Mouse (Mus musculus): ENCODE results near the gene Osgin1.

The Osgin1 gene

DNA sequence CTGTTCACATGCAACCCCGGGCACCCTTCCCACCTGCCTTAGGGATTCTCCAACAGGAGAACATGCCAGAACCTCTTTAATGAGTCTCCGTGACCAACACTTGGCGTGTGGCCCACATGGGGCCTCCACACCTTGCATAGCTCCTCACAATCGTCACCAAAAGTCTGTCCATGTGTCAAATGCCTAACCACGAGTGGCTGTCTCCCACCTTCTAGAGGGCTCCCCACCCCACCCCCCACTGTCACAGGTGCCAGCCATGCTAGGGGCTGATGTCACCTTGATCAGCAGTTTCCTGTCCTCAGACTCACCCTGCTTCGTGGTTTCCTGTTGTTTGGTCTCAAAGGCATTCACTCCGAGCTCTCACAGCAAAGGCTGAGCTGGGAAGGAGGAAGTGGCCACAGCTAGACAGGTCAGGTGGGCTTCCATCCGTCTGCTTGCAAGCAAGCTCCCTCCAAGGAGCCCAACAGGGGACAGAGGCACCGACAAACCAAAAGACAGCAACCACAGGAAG is 10.2 kb upstream of the Osgin1 start:
- no peak for DNase-seq (ENCODE audit: low spot score in 2 of 2)

DNA sequence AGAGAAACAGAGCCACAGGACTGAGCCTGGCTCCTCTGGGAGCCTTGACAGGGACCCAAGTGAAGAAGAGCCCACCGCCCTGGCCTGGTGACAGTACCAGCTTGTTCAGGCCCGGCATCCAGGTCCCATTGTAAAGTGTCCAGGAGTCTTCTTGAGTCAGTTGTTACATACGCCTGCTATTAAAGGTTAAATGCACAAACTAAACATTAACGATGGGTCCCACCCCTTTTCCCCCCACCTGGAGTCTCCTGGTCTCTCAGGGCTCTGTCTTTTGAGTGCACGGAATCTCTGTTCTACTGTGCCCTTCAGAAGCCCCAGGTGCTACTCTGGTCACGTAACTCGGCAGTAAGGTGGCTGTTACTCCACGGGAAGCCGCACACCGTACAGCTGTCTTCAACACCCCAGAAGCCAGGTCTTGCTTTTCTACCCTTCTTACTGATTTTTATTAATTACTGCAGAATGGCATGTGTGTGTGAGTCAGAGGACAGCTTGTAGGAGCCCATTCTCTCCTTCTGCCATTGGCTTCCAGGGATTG is 9.7 kb upstream of the Osgin1 start:
- no peak for DNase-seq (ENCODE audit: low spot score in 2 of 2)

GRCm38 (mm10) chr8:119424740-119425139 is 9.2 kb upstream of the Osgin1 start:
- DNase-seq (ENCODE audit: low spot score in 2 of 2) = no peak

- DNase-seq (ENCODE audit: low spot score in 2 of 2) = no peak
Observed at GRCm38 (mm10) chr8:119425533-119425932, 8.4 kb upstream of the Osgin1 start.

- DNase-seq (ENCODE audit: low spot score in 2 of 2) = no peak
Observed at GRCm38 (mm10) chr8:119426069-119426735, 7.7 kb upstream of the Osgin1 start.

DNA sequence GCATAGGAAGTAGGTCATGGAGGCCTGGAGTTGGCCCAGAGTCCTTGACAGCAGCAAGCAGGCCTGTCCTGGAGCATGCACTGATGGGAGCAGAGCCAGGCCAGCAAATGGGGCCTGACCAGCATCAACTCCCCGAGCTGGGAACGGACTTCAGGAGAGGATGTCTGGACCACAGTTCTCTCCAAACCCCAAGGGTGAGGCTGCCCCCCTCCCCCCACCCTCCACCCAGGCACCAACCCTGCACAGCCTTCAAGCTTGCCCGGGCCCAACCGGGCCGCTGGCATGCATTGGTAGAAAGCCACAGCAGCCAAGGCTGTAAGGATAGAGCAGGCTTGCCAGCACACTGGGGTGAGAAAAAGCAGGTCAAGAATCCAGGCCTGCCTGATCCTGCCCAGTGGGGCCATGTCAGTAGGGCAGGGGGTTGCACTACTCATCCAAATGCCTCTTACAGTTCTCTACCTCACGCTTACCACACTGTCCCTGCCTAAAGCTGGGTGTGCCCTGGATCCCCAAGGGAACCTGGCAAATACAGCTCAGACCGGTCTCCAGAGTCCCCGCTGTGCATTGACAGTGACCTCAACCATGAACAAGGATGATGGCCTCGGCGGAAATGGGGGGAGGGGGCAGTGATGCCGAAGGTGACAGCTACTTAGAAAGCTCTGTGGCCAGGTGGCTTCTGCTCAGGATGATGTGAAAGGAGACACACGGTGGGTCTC is 6.1 kb upstream of the Osgin1 start:
- no peak for DNase-seq (ENCODE audit: low spot score in 2 of 2)

- no peak for DNase-seq (ENCODE audit: low spot score in 2 of 2)
Observed at GRCm38 (mm10) chr8:119428350-119428740, 5.6 kb upstream of the Osgin1 start.

DNA sequence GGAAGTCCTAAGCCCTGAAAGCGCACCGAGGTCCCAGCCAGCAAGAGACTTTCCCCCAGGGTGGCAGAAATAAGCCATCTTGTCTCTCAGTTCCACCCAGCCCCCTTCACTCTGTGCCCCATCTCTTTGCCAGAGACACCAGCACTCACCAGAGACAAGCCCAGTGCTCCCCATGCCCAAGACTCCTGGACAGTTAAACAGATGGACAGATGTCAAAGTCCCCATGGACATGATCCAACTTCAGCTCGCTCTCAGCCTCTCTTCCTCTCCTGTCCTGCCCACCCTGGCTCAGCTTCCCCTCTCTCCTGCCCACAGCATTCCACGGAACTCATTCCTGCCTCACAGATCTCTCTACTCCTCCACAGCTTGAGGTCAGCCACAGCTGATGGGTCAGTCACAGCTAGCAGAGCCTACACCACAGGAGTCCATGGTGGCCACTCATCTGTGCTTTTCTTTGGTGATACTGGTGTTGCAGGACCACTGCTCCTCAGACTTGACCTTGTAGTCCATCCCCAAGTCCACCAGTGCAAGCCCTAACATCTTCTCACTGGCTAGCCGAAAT is 5.1 kb upstream of the Osgin1 start:
- no peak for DNase-seq (ENCODE audit: low spot score in 2 of 2)

- DNase-seq (ENCODE audit: low spot score in 2 of 2) = no peak
Observed at GRCm38 (mm10) chr8:119429552-119429951, 4.4 kb upstream of the Osgin1 start.

- no peak for DNase-seq (ENCODE audit: low spot score in 2 of 2)
Observed at GRCm38 (mm10) chr8:119430250-119430649, 3.7 kb upstream of the Osgin1 start.

- no peak for DNase-seq (ENCODE audit: low spot score in 2 of 2)
Observed at GRCm38 (mm10) chr8:119430690-119431089, 3.2 kb upstream of the Osgin1 start.

- no peak for DNase-seq (ENCODE audit: low spot score in 2 of 2)
Observed at GRCm38 (mm10) chr8:119432372-119432771, 1.6 kb upstream of the Osgin1 start.

DNA sequence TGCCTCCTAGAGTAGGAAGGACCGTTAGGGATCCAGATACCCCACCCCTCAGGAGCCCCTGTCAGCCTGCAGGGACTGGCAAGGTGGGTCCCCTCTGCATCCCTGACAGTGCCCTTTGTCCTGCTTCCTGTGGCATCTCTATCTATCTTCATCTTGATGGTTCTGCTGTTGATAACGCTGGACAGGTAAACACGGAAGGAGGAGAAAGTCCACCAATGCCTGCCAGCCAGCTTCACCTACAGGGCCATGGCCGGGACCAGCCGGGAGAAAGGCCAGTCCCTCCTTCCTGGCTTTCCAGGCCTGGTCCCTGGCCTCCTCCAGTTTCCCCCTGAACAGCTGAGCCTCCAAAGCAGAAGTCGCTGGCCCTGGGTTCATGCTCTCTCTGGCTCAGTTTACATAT is 645 bp downstream of the Osgin1 start:
- no peak for DNase-seq (ENCODE audit: low spot score in 2 of 2)

GRCm38 (mm10) chr8:119435527-119435926 is 1.6 kb downstream of the Osgin1 start:
- DNase-seq (ENCODE audit: low spot score in 2 of 2) = no peak

- DNase-seq (ENCODE audit: low spot score in 2 of 2) = no peak
Observed at GRCm38 (mm10) chr8:119436331-119436730, 2.4 kb downstream of the Osgin1 start.

DNA sequence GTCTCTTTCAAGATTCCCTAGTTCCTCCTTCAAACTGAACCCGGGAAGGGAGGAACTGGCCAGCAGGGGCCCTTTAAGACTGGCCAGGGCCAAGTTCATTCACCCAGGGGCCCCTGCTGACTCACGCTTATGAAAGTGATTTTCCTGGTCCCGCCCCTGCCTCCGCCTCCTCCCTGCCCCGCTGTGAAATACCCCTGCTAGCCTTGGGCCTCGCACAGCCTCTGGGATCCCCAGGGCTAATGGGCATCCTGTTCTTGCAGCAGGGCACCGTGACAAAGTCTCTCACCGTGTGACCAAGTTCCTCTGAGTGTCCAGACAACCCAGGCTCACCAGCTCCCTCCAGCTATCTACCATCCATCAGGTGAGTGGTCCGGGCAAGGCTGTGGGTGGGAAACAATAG is 3.0 kb downstream of the Osgin1 start:
- DNase-seq (ENCODE audit: low spot score in 2 of 2) = no peak

- no peak for DNase-seq (ENCODE audit: low spot score in 2 of 2)
Observed at GRCm38 (mm10) chr8:119437506-119437905, 3.6 kb downstream of the Osgin1 start.

DNA sequence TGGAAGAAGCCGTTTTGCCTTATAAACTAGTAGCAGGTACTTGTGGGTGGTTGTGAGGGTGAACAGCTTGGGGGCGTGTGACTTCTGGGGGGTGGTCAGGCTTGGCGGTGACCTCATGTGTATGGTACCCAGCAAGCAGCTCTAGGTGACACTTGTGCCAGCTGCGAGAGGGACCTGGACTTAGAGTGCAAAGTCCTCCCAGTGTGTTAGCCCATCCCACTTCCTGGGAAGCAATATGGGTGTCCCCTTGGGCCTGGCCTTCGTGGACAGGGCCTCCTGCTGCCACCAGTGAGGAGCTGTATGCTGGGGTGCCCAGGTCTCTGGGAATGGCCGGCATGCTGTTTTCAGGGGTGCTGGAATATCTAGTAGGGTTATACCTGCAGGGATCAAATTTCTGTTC is 5.0 kb downstream of the Osgin1 start:
- no peak for DNase-seq (ENCODE audit: low spot score in 2 of 2)

- no peak for DNase-seq (ENCODE audit: low spot score in 2 of 2)
Observed at GRCm38 (mm10) chr8:119439424-119439823, 5.5 kb downstream of the Osgin1 start.

DNA sequence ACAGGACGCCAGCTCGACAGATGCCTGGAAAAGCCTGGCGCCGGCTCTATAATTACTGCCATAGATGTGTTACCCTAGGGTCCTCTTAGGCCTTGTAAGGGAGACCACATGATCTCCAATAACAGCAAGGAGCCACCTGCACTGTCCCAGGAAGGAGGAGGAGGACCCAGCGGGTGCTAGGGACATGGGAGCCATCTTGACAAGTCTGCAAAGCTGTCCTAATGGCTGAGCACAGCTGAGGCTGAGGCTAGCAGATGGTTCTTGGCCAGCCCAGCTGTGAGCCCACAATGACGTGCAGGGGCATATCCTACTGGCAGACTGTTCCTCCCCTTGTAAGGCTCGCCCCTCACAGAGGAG is 5.9 kb downstream of the Osgin1 start:
- DNase-seq (ENCODE audit: low spot score in 2 of 2) = no peak

GRCm38 (mm10) chr8:119440250-119440951 is 6.5 kb downstream of the Osgin1 start:
- peak in 1 of 2 experiments; percentile 43 for DNase-seq (ENCODE audit: low spot score in 2 of 2)

DNA sequence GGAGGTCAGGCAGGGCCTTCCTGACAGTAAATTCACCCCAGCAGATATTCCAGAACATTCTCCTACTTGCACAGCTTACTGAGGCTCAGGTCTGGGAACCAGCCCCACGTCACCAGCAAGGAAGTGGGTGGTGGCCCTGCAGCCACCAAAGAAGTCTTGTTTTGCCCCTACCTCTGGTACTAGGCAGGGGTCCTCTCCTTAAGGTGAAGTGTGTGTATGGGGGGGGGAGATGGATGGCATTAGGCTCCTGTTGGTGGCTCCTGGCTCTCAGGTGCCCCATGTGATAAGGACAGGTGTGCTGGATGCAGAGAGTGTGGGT is 7.0 kb downstream of the Osgin1 start:
- DNase-seq (ENCODE audit: low spot score in 2 of 2) = no peak
